Mouse (Mus musculus): Measurements from ENCODE around the gene Prnp. TPM values are rescaled to one million over a fixed set of nuclear protein-coding genes. Genes with fewer than 3 reads are reported as not detected.

The Prnp gene
- total RNA-seq, 2 experiments from 2014 or later = 867 to 903 TPM

DNA sequence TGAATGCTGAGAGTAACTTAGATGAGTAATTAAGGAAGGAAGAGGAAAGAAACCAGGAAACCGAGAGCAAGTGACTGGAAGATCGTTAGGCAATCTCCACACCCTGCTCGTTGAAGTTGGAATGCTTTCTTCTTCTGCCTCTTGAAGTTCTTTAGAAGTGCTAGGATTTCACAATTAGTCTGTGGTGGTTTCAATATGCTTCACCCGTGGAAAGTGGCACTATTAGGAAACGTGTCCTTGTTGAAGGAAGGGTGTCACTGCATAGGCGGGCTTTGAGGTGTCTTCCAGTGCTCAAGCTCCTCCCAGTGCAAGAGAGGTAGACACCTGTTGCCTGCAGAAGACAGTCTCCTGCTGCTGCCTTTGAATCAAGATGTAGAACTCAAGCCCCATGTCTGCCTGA is 4.0 kb upstream of the Prnp start:
- DNase-seq (ENCODE audit: low spot score in 2 of 2) = no peak

DNA sequence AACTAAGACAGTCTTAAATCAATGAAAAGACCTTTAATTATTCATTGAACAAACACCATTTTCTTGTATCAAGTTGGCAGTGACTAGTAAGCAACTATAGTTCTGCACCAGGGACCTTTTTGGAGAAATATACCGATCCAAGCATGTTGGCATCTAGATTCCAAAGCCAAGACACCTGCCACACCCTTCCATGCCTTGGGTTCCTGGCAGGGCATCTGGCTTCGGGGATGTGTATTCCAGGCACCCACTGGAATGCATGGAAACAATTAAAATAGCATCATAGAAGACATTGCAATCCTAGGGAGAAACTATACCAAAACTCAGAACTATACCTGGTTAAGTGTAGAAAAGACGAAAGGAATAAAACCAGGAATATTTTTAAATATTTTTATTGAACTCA is 3.5 kb upstream of the Prnp start:
- DNase-seq (ENCODE audit: low spot score in 2 of 2) = no peak

DNA sequence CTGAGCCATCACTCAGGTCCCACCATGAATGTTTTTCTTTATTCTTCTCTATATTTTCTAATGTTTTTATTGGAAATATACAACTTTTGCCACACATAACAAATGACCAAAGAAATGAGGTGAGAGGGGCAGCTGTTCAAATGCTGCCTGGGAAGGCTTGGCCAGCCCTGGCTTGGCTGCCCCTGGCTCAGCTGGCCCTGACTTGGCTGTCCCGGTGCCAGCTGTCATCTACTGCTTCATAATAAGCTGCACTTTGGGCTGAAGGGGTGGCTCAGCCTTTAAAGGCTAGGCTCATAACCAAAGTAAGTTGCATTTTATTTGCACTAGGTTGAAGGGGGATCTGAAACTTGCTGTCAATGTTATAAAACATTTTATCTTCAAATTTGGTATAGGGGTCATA is 2.9 kb upstream of the Prnp start:
- DNase-seq (ENCODE audit: low spot score in 2 of 2) = no peak

- no peak for DNase-seq (ENCODE audit: low spot score in 2 of 2)
Measured at GRCm38 (mm10) chr2:131907311-131907710, 2.4 kb upstream of the Prnp start.

GRCm38 (mm10) chr2:131908351-131908861 is 1.3 kb upstream of the Prnp start:
- no peak for DNase-seq (ENCODE audit: low spot score in 2 of 2)

DNA sequence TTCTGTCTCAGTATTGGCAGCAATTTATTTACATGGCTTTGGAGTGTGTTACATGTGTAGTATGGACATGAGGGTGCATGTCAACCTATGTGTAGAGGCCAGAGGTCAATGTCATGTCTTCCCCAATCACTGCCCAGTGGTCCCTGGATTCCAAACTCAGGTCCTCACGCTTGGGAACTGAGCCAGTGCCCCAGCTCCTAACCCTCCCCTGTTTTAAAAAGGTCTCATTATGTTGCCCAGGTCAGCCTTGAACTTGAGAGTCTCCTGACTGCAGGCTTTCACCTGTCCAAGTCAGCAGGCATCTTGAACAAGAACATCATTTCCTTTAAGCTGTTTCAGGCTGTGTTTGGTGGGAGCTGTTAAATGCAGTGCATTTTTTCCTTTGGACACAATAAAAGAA is 822 bp upstream of the Prnp start:
- no peak for DNase-seq (ENCODE audit: low spot score in 2 of 2)

- DNase-seq (ENCODE audit: low spot score in 2 of 2) = no peak
Measured at GRCm38 (mm10) chr2:131910847-131911246, 1.1 kb downstream of the Prnp start.

- no peak for DNase-seq (ENCODE audit: low spot score in 2 of 2)
Measured at GRCm38 (mm10) chr2:131911341-131911740, 1.6 kb downstream of the Prnp start.

DNA sequence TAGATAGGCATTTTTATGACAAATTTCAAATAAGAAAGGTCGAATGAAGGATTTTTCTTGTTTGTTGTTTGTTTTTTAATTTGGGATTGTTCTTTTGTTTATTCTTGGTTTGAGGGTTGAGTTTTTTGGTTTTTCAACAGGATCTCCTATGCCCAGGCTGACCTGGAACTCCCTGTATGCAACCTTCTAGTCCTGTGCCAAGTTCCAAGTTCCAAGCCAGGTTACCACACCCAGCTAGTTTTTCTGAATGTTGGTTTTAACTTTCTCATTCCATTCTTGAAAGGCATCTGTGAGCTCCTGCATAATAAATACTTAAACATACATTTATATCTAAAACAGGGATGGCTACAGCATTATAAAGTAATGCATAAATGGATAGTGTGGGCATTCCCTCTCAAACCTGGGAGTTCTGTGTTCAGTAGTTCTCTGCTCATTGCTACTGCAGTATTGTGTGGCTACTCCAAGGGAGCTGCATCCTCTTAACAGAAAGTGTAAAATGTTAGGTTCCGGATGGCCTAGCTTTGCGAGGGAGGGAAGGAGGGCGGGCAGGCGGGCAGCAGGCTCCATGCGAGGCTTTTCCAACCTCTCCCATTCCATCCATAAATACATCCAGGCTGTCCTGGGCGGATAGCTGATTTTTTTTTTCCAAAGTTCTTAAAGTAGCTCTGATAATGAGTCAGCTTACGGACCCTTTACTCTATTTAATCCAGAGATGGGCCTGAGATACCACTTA is 3.0 kb downstream of the Prnp start:
- no peak for DNase-seq (ENCODE audit: low spot score in 2 of 2)

- no peak for DNase-seq (ENCODE audit: low spot score in 2 of 2)
Measured at GRCm38 (mm10) chr2:131932275-131932902, 22.7 kb downstream of the Prnp start.

- no peak for DNase-seq (ENCODE audit: low spot score in 2 of 2)
Measured at GRCm38 (mm10) chr2:131933013-131933412, 23.3 kb downstream of the Prnp start.

- DNase-seq (ENCODE audit: low spot score in 2 of 2) = no peak
Measured at GRCm38 (mm10) chr2:131933598-131933997, 23.9 kb downstream of the Prnp start.

DNA sequence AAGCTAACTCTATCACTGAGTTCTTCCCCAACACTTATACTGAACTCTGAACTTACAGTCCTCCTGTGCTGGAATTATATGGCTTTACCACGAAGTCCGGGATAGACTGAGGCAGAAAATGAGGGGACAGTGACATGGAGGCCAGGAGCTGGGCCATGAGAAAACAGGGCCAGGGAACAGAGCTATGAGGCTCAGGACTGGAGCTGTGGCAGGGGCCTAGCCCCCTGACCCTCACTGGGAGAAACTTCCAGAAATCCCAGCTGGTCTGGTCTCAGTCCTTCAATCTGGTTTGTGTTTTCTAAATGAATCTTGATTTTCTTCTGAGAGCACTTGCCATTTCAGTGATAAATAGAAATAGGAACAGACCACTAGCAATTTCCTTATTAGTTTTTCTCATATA is 24.5 kb downstream of the Prnp start:
- no peak for DNase-seq (ENCODE audit: low spot score in 2 of 2)

GRCm38 (mm10) chr2:131935390-131936105 is 25.8 kb downstream of the Prnp start:
- DNase-seq (ENCODE audit: low spot score in 2 of 2) = peak in 1 of 2 experiments; percentile 29

DNA sequence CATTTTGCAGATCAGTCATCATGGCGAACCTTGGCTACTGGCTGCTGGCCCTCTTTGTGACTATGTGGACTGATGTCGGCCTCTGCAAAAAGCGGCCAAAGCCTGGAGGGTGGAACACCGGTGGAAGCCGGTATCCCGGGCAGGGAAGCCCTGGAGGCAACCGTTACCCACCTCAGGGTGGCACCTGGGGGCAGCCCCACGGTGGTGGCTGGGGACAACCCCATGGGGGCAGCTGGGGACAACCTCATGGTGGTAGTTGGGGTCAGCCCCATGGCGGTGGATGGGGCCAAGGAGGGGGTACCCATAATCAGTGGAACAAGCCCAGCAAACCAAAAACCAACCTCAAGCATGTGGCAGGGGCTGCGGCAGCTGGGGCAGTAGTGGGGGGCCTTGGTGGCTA is 26.7 kb downstream of the Prnp start:
- no peak for DNase-seq (ENCODE audit: low spot score in 2 of 2)

- DNase-seq (ENCODE audit: low spot score in 2 of 2) = peak; percentile 53 to 68
Measured at GRCm38 (mm10) chr2:131939404-131940111, 29.8 kb downstream of the Prnp start.

GRCm38 (mm10) chr2:131940506-131940905 is 30.8 kb downstream of the Prnp start:
- DNase-seq (ENCODE audit: low spot score in 2 of 2) = no peak

GRCm38 (mm10) chr2:131941501-131941900 is 31.8 kb downstream of the Prnp start:
- no peak for DNase-seq (ENCODE audit: low spot score in 2 of 2)

- no peak for DNase-seq (ENCODE audit: low spot score in 2 of 2)
Measured at GRCm38 (mm10) chr2:131944370-131944769, 34.6 kb downstream of the Prnp start.

- DNase-seq (ENCODE audit: low spot score in 2 of 2) = no peak
Measured at GRCm38 (mm10) chr2:131945225-131945624, 35.5 kb downstream of the Prnp start.

DNA sequence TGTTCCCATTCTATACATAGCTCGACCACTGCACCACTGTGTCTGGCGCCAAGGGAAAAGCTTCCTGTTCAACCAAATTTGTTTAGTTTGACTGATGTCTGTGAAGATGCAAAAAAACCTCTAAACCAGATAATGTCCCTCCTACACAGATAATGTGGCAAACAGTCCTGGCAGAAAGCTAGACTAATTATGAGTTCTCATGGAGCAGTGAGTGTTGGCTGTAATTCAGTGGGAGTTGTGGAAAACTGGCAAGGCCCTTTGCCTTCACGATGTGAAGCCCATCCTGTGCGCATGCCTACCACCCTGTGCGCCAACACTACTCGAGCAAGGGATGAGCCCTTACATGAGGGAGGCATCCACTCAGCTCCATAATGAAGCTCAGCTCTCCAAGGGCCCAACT is 36.0 kb downstream of the Prnp start:
- DNase-seq (ENCODE audit: low spot score in 2 of 2) = no peak
